Mouse (Mus musculus) CD8-positive naive resting alpha-beta T cell, adult 57 days (primary cell): Measurements from ENCODE around the gene Gm13290. TPM values are rescaled to one million over a fixed set of nuclear protein-coding genes. Genes with fewer than 3 reads are reported as not detected.

Experiments
- total RNA-seq: library from RNA; stranded (reverse); gene quantifications from one replicate; pipeline ENCODE4 v1.2.4, GENCODE M21; 2023

The Gm13290 gene
- total RNA-seq: not detected

GRCm38 (mm10) chr4:88773534-88773933 is at the start of gene Gm13290:
Gene Gm13290 (plus strand): TSS chr4:88773834.

GRCm38 (mm10) chr4:88754818-88755340 is 18.8 kb upstream of the Gm13290 start, which contains the start of gene Gm13271:
Gene Gm13271 (plus strand): TSS chr4:88754868.

DNA sequence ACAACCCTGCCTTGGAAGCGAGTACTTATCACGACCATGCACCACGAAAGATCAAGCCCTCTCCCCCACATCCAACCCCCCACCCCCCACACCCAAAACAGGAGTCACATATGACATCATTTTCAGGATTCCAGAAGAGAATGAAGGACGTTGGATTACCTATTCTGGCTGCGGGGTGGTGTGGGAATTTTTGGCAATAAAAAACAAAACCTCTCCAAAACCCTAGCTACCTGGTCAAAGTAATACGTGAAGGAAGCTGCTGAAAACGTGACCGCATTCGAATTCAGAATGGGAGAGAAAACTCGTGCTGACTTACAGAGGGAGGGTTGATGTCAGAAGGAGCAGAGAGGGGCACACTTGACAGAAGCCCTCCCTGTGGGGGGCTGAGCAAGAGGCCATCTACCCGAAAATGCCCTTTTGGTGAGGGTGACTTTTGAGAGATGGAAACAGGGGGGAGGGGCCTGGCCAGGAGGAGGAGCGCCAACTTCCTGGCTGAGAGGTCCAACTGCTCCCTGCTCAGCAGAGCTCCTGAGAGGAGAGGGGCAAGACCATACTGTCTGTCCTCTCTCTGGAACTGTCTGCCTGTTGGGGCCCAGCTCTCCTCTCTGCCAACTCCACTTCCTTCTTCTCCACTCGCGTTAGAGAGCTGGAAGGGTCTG is 13.9 kb upstream of the Gm13290 start, which contains the start of gene Gm13283:
TSS of gene Gm13283 (plus strand) at position 510 of the 659 bp plus-strand sequence.

DNA sequence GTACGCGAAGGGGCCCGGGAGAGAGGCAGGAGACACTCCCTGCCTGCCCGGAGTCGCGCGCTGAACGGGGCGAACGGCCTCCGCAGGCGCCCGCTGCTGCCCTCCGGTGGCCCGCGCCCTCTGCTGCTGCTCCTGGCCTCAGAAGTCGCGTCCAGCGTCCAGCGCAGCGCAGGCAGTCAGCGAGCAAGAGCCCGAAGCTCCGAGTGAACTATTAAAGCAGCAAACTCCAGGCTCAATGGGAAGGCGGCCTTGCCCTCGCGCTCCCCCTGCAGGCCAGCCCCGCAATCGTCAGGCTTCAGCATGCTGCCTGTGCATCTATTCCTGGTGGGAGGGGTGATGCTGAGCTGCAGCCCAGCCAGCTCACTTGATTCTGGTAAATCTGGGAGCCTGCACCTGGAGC is 3.0 kb downstream of the Gm13290 start, which contains the start of gene Gm13289:
TSS of gene Gm13289 (plus strand) at position 301 of the 400 bp plus-strand sequence.

DNA sequence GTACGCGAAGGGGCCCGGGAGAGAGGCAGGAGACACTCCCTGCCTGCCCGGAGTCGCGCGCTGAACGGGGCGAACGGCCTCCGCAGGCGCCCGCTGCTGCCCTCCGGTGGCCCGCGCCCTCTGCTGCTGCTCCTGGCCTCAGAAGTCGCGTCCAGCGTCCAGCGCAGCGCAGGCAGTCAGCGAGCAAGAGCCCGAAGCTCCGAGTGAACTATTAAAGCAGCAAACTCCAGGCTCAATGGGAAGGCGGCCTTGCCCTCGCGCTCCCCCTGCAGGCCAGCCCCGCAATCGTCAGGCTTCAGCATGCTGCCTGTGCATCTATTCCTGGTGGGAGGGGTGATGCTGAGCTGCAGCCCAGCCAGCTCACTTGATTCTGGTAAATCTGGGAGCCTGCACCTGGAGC is 5.9 kb downstream of the Gm13290 start, which contains the start of gene Gm13272:
TSS of gene Gm13272 (plus strand) at position 301 of the 400 bp plus-strand sequence.

GRCm38 (mm10) chr4:88781831-88782230 is 8.2 kb downstream of the Gm13290 start, which contains the start of gene Ifnz:
Gene Ifnz (plus strand): TSS chr4:88782131.

DNA sequence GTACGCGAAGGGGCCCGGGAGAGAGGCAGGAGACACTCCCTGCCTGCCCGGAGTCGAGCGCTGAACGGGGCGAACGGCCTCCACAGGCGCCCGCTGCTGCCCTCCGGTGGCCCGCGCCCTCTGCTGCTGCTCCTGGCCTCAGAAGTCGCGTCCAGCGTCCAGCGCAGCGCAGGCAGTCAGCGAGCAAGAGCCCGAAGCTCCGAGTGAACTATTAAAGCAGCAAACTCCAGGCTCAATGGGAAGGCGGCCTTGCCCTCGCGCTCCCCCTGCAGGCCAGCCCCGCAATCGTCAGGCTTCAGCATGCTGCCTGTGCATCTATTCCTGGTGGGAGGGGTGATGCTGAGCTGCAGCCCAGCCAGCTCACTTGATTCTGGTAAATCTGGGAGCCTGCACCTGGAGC is 11.8 kb downstream of the Gm13290 start, which contains the start of gene Gm13276:
TSS of gene Gm13276 (plus strand) at position 301 of the 400 bp plus-strand sequence.

DNA sequence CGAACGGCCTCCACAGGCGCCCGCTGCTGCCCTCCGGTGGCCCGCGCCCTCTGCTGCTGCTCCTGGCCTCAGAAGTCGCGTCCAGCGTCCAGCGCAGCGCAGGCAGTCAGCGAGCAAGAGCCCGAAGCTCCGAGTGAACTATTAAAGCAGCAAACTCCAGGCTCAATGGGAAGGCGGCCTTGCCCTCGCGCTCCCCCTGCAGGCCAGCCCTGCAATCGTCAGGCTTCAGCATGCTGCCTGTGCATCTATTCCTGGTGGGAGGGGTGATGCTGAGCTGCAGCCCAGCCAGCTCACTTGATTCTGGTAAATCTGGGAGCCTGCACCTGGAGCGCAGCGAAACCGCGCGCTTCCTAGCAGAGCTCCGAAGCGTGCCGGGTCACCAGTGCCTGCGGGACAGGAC is 14.8 kb downstream of the Gm13290 start, which contains the start of gene Gm13277:
TSS of gene Gm13277 (plus strand) at position 231 of the 400 bp plus-strand sequence.

GRCm38 (mm10) chr4:88791250-88791649 is 17.6 kb downstream of the Gm13290 start, which contains the start of gene Gm13278:
Gene Gm13278 (plus strand): TSS chr4:88791550.

DNA sequence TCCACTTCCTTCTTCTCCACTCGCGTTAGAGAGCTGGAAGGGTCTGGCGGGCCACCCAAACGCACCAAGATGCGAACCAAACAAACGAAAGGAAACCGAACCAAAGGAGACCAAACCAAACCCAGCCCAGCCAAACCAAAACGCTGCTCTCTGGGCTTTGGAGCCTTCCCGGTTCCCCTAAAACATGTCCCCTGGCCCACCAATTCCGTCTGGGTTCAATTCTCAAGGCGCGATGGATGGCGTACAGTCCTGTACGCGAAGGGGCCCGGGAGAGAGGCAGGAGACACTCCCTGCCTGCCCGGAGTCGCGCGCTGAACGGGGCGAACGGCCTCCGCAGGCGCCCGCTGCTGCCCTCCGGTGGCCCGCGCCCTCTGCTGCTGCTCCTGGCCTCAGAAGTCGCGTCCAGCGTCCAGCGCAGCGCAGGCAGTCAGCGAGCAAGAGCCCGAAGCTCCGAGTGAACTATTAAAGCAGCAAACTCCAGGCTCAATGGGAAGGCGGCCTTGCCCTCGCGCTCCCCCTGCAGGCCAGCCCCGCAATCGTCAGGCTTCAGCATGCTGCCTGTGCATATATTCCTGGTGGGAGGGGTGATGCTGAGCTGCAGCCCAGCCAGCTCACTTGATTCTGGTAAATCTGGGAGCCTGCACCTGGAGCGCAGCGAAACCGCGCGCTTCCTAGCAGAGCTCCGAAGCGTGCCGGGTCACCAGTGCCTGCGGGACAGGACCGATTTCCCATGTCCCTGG is 20.5 kb downstream of the Gm13290 start, which contains the start of gene Gm13275:
TSS of gene Gm13275 (plus strand) at position 552 of the 740 bp plus-strand sequence.

GRCm38 (mm10) chr4:88797097-88797496 is 23.5 kb downstream of the Gm13290 start, which contains the start of gene Gm13279:
Gene Gm13279 (plus strand): TSS chr4:88797397.

DNA sequence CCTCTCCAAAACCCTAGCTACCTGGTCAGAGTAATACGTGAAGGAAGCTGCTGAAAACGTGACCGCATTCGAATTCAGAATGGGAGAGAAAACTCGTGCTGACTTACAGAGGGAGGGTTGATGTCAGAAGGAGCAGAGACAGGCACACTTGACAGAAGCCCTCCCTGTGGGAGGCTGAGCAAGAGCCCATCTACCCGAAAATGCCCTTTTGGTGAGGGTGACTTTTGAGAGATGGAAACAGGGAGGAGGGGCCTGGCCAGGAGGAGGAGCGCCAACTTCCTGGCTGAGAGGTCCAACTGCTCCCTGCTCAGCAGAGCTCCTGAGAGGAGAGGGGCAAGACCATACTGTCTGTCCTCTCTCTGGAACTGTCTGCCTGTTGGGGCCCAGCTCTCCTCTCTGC is 25.7 kb downstream of the Gm13290 start, which contains the start of gene Gm13285:
TSS of gene Gm13285 (plus strand) at position 301 of the 400 bp plus-strand sequence.

GRCm38 (mm10) chr4:88802954-88803353 is 29.3 kb downstream of the Gm13290 start, which contains the start of gene Gm13287:
Gene Gm13287 (plus strand): TSS chr4:88803254.

GRCm38 (mm10) chr4:88805231-88805630 is 31.6 kb downstream of the Gm13290 start, which contains the start of gene Gm13288:
Gene Gm13288 (plus strand): TSS chr4:88805531.

GRCm38 (mm10) chr4:88815928-88816327 is 42.3 kb downstream of the Gm13290 start, which contains the start of gene Ifna7:
Gene Ifna7 (plus strand): TSS chr4:88816228.

GRCm38 (mm10) chr4:88819659-88820058 is 46.0 kb downstream of the Gm13290 start, which contains the start of gene Ifna11:
Gene Ifna11 (plus strand): TSS chr4:88819959.

Other genes with a start within 250 kb of the Gm13290 start
- gene Ifna15, start 215.6 kb upstream of the Gm13290 start, total RNA-seq: not detected
- gene Ifna14, start 202.0 kb upstream of the Gm13290 start, total RNA-seq: not detected
- not detected for gene Ifna9, start 181.4 kb upstream of the Gm13290 start, total RNA-seq
- not detected for gene Ifna12, start 170.5 kb upstream of the Gm13290 start, total RNA-seq
- gene C87499, start 139.4 kb upstream of the Gm13290 start, total RNA-seq: not detected
- not detected for gene Ifna13, start 129.4 kb upstream of the Gm13290 start, total RNA-seq
- gene Ifna16, start 96.9 kb upstream of the Gm13290 start, total RNA-seq: not detected
- gene Ifna2, start 89.9 kb upstream of the Gm13290 start, total RNA-seq: not detected
- gene Ifnab, start 82.5 kb upstream of the Gm13290 start, total RNA-seq: not detected
- gene Gm26566, start 52.0 kb upstream of the Gm13290 start, total RNA-seq: 1.4 TPM
- gene Klhl9, start 51.4 kb upstream of the Gm13290 start, total RNA-seq: 38.7 TPM
- gene Gm13271, start 19.0 kb upstream of the Gm13290 start, total RNA-seq: not detected
- gene Gm13283, start 13.7 kb upstream of the Gm13290 start, total RNA-seq: not detected
- gene Gm13289, start 3.1 kb downstream of the Gm13290 start, total RNA-seq: not detected
- not detected for gene Gm13272, start 6.0 kb downstream of the Gm13290 start, total RNA-seq
- not detected for gene Ifnz, start 8.3 kb downstream of the Gm13290 start, total RNA-seq
- gene Gm13276, start 11.9 kb downstream of the Gm13290 start, total RNA-seq: not detected
- gene Gm13277, start 14.8 kb downstream of the Gm13290 start, total RNA-seq: not detected
- gene Gm13278, start 17.7 kb downstream of the Gm13290 start, total RNA-seq: not detected
- gene Gm13275, start 20.7 kb downstream of the Gm13290 start, total RNA-seq: not detected
- not detected for gene Gm13279, start 23.6 kb downstream of the Gm13290 start, total RNA-seq
- not detected for gene Gm13285, start 25.8 kb downstream of the Gm13290 start, total RNA-seq
- gene Gm13287, start 29.4 kb downstream of the Gm13290 start, total RNA-seq: not detected
- not detected for gene Gm13288, start 31.7 kb downstream of the Gm13290 start, total RNA-seq
- gene Ifna7, start 42.4 kb downstream of the Gm13290 start, total RNA-seq: not detected
- gene Ifna11, start 46.1 kb downstream of the Gm13290 start, total RNA-seq: not detected
- gene Ifna6, start 53.6 kb downstream of the Gm13290 start, total RNA-seq: not detected
- not detected for gene Ifna5, start 61.7 kb downstream of the Gm13290 start, total RNA-seq
- not detected for gene Ifna4, start 68.0 kb downstream of the Gm13290 start, total RNA-seq
- not detected for gene Ifna1, start 76.3 kb downstream of the Gm13290 start, total RNA-seq
- gene Ifne, start 106.4 kb downstream of the Gm13290 start, total RNA-seq: not detected